Mouse (Mus musculus) thymus, adult 2 months (tissue): ENCODE results near the gene Rem1. TPM values are rescaled to one million over a fixed set of nuclear protein-coding genes. Genes with fewer than 3 reads are reported as not detected.

Experiments
- DNase-seq: peaks from one replicate; pipeline ENCODE4 v3.0.0; 2021
- H3K27ac ChIP-seq: fragments of 200-500 bp; 2 replicates; pipeline ENCODE4 v1.5.1; 2012; ENCODE audit warnings: low read length, control low read depth; ENCODE audit not compliant: control insufficient read depth, insufficient read depth
- H3K27me3 ChIP-seq: fragments of 200-500 bp; 2 replicates; pipeline ENCODE4 v1.6.1; 2012; ENCODE audit warnings: mild to moderate bottlenecking, low read length, moderate library complexity, mixed read lengths; ENCODE audit not compliant: control insufficient read depth, insufficient read depth
- H3K36me3 ChIP-seq: fragments of 200-500 bp; 2 replicates; pipeline ENCODE4 v1.6.1; 2012; ENCODE audit warnings: mild to moderate bottlenecking, low read length, moderate library complexity; ENCODE audit not compliant: control insufficient read depth, insufficient read depth
- H3K4me1 ChIP-seq: fragments of 200-500 bp; replicated peaks from 2 replicates; pipeline ENCODE4 v1.6.1; 2012; ENCODE audit warnings: low read length; ENCODE audit not compliant: control insufficient read depth, insufficient read depth
- H3K4me3 ChIP-seq: fragments of 200-500 bp; 2 replicates; pipeline ENCODE4 v1.5.1; 2012; ENCODE audit warnings: mild to moderate bottlenecking, low read length, control low read depth, moderate library complexity; ENCODE audit not compliant: control insufficient read depth, insufficient read depth
- CTCF ChIP-seq: fragments of 200-500 bp; IDR thresholded peaks from 2 replicates; pipeline ENCODE4 v1.5.1; 2012; ENCODE audit warnings: mild to moderate bottlenecking, control low read depth, low read length, moderate library complexity, borderline replicate concordance; ENCODE audit not compliant: control insufficient read depth, poor library complexity, insufficient read depth; ENCODE audit errors: extremely low read depth
- POLR2A ChIP-seq: fragments of 200-500 bp; IDR thresholded peaks from 2 replicates; pipeline ENCODE4 v1.6.1; 2012; ENCODE audit warnings: mild to moderate bottlenecking, low read length, control low read depth, moderate library complexity; ENCODE audit not compliant: control insufficient read depth, poor library complexity, insufficient read depth; ENCODE audit errors: extremely low read depth
- WGBS: fragments of 180-500 bp; shearing (Covaris S2); methylation state at CpG from one replicate; pipeline ENCODE4 v1.1.7; 2018; 5-methylcytosine and 5-hydroxymethylcytosine counted together
- polyA plus RNA-seq: library from polyadenylated mRNA; depleted of rRNA; stranded (reverse); fragments of >200 nt; gene quantifications from 2 replicates; pipeline ENCODE4 v1.2.3, GENCODE M21; 2012

Rem1 gene
- polyA plus RNA-seq, 1 experiment, result 3.3 TPM

DNA sequence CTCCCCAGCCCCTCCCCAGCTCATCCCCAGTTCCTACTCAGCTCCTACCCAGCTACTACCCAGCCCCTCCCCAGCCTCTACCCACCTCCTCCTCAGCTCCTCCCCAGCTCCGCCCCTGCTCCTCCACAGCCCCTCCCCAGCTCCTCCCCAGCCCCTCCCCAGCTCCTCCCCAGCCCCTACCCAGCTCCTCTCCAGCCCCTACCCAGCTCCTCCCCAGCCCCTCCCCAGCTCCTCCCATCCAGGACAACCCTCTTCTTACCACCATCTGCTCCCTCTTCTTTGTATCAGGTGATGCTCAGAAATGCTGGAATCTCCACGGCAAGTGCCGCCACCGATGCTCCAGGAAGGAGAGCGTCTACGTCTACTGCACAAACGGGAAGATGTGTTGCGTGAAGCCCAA, 14.6 kb upstream of the Rem1 start:
- Histone ChIP-seq H3K4me3 (no peak overlapping the region), H3K36me3 (no peaks in the 10 kb centered on the region), H3K27me3 (no peaks in the 10 kb centered on the region), H3K27ac (no peak overlapping the region), H3K4me1 (no peaks in the 10 kb centered on the region)
- TF ChIP-seq CTCF, result no peak
- TF ChIP-seq POLR2A, result no peak
- no peak for DNase-seq
- 73% methylated on average over 7 of the region's 8 CpGs for WGBS

DNA sequence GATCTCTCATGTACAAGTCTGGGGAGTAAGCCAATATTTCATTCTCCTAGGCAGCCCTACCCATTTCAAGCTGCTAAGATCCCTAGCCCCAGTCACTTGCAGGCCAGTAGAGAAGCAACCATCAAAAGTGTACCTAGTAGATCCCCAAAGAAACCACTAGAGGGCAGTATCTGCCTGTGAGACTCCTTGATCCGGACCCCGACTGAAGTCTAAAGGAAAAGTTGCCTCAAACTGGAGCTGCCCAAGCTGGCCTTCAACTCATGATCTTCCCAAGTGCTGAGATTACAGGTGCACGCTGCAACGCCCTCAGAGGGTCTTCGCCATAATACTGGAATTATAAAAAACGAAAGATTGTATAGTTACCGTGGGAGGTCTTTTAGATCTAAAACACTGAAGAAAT, 11.2 kb upstream of the Rem1 start:
- H3K36me3 ChIP-seq, result no peaks in the 10 kb centered on the region
- H3K4me1 ChIP-seq, result no peaks in the 10 kb centered on the region
- DNase-seq, result peak; percentile 47
- TF ChIP-seq CTCF, result no peak
- no peak for TF ChIP-seq POLR2A
- no peaks in the 10 kb centered on the region for H3K27me3 ChIP-seq
- WGBS, result 22% methylated on average over 7 of the region's 7 CpGs
- no peak overlapping the region for H3K27ac ChIP-seq
- no peak overlapping the region for H3K4me3 ChIP-seq

DNA sequence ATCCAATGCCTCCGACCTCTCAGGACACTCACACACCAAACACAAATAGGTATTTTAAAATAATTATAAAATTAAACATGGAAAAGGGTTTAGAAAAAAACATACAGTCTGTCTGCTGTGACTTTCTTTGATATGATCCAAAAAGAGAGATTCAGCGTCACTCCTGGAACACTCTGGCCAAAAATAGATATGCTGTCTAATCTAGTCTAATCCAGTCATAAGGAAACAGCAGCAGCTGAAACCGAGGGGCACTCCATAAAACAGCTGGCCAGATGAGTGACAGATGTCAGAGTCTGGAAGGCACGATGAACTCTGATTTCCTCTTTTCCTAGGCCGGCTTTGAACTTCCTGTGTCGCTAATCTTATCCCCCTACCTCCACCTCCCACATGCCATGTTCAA, 10.3 kb upstream of the Rem1 start:
- no peaks in the 10 kb centered on the region for H3K27me3 ChIP-seq
- H3K4me3 ChIP-seq, result no peak overlapping the region
- no peak overlapping the region for H3K27ac ChIP-seq
- TF ChIP-seq CTCF, result no peak
- TF ChIP-seq POLR2A, result no peak
- 44% methylated on average over 6 of the region's 6 CpGs for WGBS
- DNase-seq, result no peak
- H3K36me3 ChIP-seq, result no peaks in the 10 kb centered on the region
- H3K4me1 ChIP-seq, result 0 out of 2 replicates have a peak, but pooled peaks cover 2% of the 10 kb centered on the region

DNA sequence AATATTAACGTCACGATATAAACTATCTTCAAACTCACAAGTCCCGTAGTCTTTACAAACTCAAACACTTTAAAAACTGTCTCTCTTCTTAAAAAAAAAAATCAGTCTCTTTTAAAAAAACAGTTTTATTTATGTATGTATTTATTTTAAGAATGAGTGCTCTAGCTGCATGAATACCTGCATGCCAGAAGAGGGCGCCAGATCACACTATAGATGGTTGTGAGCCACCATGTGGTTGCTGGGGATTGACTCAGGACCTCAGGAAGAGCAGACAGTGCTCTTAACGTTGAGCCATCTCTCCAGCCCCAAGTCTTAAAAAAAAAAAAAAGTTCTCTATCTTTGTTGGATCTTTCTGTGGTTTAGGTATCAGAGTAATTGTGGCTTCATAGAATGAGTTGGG, 9.4 kb upstream of the Rem1 start:
- WGBS, result 68% methylated on average over 5 of the region's 5 CpGs
- DNase-seq, result peak; percentile 18
- Histone ChIP-seq H3K27ac (no peak overlapping the region), H3K27me3 (no peaks in the 10 kb centered on the region), H3K36me3 (no peaks in the 10 kb centered on the region), H3K4me1 (0 out of 2 replicates have a peak, but pooled peaks cover 2% of the 10 kb centered on the region), H3K4me3 (no peak overlapping the region)
- TF ChIP-seq CTCF, result no peak
- no peak for TF ChIP-seq POLR2A

DNA sequence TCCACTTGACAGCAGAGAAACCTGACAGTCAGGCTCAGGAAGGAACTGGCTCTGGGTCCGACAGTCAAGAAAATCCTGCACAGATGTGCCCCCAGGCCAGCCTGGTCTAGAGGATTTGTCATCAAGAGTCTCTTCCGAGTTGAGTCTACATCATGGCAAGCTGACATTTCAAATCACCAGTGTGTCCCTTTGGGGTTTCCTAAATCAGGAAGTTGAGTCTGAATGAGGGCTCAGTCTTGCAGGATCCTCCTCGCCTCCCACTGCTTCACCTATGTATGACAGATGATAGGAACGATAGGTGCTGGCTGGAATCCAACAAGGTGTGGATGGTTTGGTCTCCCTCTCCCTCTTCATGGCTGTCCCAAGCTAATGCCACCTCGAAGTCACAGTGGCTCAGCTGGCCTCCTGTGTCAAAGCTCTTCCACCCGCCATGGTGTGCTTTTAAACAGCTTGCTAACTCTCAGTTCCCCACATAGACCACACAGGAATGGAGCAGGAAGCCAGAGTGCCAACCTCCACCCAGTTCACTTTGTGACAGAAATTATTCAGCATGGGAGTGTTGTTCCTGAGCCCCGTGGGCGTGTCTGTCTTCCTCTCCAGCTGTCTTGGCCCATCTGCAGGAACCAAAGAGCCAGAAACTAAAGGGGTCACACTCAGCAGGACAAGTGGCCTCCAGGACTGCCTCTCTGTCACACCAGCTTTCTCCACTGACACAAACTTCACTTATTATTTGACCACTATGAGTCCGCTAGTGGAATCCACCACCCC, 6.2 kb upstream of the Rem1 start:
- no peaks in the 10 kb centered on the region for H3K36me3 ChIP-seq
- TF ChIP-seq CTCF (no peak), POLR2A (no peak)
- H3K27me3 ChIP-seq, result no peaks in the 10 kb centered on the region
- H3K4me1 ChIP-seq, result 0 out of 2 replicates have a peak, but pooled peaks cover 2% of the 10 kb centered on the region
- no peak overlapping the region for H3K27ac ChIP-seq
- no peak overlapping the region for H3K4me3 ChIP-seq
- 16% methylated on average over 9 of the region's 9 CpGs for WGBS
- DNase-seq, result no peak

DNA sequence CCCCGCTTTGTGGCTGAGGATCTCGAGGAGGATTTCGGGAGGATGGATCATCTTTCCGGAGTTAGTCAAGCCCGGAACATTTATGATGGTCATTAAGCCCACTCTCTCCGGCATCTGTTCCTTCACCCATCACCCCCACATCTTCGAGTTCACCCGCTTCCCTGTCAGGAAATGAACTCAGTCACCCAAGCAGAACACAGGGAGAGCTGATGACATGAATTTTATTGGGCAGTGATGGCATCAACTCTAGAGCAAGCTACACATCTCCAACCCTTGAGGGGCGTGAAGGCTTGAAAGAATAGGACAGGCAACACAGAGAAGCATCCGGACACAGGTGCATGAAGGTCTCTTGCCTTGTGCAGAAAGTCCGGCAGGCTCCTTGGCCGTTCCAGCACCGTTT, 4.6 kb upstream of the Rem1 start:
- Histone ChIP-seq H3K27me3 (peaks cover 5% of the 10 kb centered on the region; the same call in 1 of the 2 replicates), H3K27ac (no peak overlapping the region), H3K36me3 (no peaks in the 10 kb centered on the region), H3K4me3 (no peak overlapping the region), H3K4me1 (0 out of 2 replicates have a peak, but pooled peaks cover 2% of the 10 kb centered on the region)
- 87% methylated on average over 13 of the region's 13 CpGs for WGBS
- TF ChIP-seq POLR2A, result no peak
- TF ChIP-seq CTCF, result no peak
- DNase-seq, result no peak

DNA sequence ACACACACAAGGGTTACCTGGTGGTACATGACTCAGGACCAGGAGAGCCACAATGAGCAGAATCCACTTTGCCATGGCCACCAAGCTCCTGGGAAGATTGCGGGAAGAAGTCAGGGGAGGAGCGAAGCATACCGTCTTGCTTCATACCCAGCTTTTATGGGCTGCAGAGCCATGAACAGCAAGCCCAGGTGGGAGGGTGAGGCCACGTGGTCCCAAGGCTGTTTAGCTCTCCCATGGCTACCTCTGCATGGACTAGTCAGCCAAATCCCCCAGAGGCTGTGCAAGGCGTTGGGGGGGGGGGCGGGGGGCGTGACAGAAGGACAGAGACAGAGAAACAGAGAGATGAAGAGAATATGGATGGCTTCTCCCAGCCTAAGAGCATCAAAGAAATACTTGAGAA, 3.8 kb upstream of the Rem1 start, which contains the start of gene Defb25:
Defb25 (minus strand) TSS at position 101 of the 400 bp plus-strand sequence.
- DNase-seq, result no peak
- H3K36me3 ChIP-seq, result no peaks in the 10 kb centered on the region
- no peak within 1 kb of the TSS for H3K27ac ChIP-seq
- 92% methylated on average over 7 of the region's 7 CpGs for WGBS
- TF ChIP-seq POLR2A (no peak), CTCF (no peak)
- H3K27me3 ChIP-seq, result peaks cover 5% of the 10 kb centered on the region; the same call in 1 of the 2 replicates
- no peak within 1 kb of the TSS for H3K4me3 ChIP-seq
- H3K4me1 ChIP-seq, result 0 out of 2 replicates have a peak, but pooled peaks cover 2% of the 10 kb centered on the region
